Mouse (Mus musculus) megakaryocyte-erythroid progenitor cell, adult 5-6 weeks (primary cell): Measurements from ENCODE around the gene Sigmar1. TPM values are rescaled to one million over a fixed set of nuclear protein-coding genes. Genes with fewer than 3 reads are reported as not detected.
A peak's percentile ranks its signal among the peaks of the same experiment; 100 is the strongest.
"Not testable (repeated sequence)": the region's sequence is repeated elsewhere in the genome, so short reads cannot be mapped to it uniquely, and the experiment has no call there.

Source experiments
- ATAC-seq: replicated peaks from 2 replicates; pipeline ENCODE4 v1.8.0; 2016; ENCODE audit warnings: mild to moderate bottlenecking, inconsistent platforms; ENCODE audit not compliant: severe bottlenecking, poor library complexity, low FRiP score, low TSS enrichment
- total RNA-seq, 2 experiments: library from RNA; stranded (forward) in 1 of 2; stranded (reverse) in 1 of 2; fragments of 200-1000, 215-1000 nt in 1 of 2; fragments of >200 nt in 1 of 2; fragmentation: Nextera tagmentation in 1 of 2; gene quantifications; 2 replicates each; pipeline ENCODE4 v1.2.3; 2014 to 2017

Sigmar1 gene
- 34.2 and 53.7 TPM in 2 replicates for total RNA-seq (2014; fragmentation: Nextera tagmentation)
- 49.7 and 57.2 TPM in 2 replicates for total RNA-seq (2017)

DNA sequence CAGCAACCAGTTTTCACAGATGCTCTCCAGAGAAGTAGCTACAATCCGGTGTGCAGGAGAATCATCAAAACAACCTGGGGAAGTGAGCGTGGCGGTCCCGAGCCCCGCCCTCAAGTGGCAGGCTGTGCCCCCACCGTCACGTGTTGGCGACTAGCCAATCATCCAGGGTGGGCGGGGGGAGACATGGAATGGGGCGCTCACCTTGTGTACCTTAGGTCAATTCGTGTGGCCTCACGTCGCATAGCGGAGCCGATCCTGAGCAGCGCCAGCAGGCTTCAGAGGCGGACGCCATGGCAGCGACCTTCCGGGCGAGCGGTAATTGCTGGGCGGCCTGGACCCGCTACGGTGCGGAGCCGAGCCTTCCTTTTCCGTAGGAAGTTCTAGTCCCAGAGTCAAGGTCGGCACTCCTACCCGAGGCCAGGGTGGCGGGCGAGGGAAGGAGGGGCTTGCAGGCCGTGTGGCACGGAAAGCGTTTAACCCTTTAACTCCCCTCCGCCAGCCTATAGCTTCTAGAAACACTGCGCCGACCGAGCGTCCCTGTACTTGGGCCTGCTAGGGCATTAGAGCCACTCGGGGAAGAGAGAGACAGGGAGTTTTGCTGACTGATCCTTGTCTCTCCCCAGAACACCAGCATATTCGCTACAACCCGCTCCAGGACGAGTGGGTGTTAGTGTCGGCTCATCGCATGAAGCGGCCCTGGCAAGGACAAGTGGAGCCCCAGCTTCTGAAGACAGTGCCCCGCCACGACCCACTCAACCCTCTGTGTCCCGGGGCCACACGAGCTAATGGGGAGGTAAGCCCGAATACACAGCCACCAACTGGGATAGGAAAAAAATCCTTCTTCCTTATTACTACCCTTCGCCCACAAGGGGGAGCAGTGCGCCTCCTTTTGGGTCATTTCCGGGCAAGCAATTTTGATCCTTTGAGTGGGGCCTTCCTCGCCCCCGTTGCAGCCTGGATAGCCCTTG, at the start of gene Sigmar1:
Gene Sigmar1, minus strand, starts transcription at position 820 of the 968 bp plus-strand sequence.
- peak; percentile 62 for ATAC-seq

DNA sequence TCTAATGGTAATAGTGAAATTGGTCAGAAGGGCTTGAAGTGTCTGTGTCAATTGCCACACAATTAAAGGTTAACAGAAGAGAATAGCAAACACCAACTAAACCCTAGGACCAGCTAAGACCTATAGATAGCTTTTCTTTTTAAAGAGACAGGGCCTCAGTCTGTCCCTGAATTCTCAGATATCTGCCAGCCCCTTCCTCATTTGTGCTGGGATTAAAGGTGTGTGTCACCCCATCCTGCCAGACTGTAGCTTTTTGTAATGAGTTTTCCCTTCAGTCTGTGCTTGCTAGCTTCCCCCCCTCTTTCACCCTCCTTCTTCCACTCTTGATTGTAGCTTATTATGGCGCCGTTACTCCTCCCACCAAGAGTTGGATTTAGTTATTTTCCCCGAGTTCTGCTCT, 27.2 kb upstream of the Sigmar1 start:
- not testable (repeated sequence) for ATAC-seq

DNA sequence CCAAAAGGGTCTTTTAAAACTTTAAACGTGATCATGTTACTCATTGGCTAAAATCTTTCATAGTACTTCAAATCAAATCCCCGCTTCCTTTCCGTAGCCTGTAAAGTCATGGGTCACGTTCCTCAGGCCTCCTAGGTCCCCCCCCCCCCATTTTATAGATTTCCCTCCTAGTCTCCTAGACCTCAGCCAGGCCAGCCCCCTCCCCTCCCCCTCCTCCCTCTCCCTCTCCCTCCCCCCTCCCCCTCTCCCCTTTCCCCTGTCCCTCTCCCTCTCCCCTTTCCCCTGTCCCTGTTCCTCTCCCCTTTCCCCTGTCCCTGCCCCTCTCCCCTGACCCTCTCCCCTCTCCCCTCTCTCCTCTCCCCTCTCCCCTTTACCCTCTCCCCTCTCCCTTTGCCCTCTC, 26.8 kb upstream of the Sigmar1 start:
- ATAC-seq = not testable (repeated sequence)

DNA sequence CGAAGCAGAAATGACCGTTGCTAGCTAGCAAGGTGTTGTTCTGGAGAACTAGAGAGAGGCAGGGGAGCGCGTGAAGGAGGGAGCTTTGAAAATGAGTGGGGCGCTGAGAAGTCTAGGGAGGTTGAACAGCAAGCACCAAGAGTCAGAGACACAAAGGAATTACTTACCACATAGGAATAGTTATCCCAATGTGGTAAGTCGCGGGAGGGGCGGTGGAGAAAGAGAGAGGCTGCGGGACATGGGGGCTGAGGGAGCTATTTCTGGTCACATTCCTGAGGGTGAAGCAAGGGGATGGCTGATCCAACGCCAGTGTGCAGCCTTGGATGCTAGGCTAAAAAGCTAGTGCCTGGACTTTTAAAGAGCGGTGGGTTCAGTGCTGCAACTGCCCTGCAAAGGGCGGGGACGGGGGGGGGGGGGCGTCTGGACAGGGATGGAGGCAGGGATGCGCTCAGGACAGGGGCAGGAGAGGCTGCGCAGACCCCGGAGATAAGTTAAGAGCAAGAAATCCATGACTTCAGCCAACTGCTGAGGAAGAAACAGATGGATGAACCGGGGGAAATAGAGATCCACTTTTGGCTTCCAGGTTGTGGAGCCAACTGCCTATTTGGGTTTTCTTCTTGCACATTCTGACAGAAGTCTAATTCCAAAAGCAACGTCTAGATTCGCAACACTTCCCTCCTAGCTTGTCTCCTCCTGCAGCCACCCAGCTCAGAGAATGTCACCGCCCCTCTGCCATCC, 26.0 kb upstream of the Sigmar1 start:
- ATAC-seq = not testable (repeated sequence)

DNA sequence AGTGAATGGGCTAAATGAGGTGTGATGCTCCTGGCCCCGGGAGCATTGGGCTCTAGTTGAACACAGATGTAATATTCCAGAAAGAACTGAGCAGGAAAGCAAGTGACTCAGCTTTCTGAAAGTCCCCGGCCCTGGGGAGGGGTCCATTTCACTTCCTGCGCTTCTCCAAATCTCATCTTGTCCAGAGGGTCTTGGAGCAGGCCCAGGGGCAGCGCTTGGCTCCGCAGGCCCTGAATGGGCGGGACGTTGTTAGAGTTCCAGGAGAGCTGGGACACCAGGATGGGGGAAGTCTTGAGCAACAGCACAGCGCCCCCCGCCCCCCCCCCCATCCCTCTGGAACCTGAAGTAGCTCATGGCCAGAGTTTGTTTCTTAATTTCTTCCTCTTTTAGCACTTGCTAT, 25.3 kb upstream of the Sigmar1 start:
- not testable (repeated sequence) for ATAC-seq

DNA sequence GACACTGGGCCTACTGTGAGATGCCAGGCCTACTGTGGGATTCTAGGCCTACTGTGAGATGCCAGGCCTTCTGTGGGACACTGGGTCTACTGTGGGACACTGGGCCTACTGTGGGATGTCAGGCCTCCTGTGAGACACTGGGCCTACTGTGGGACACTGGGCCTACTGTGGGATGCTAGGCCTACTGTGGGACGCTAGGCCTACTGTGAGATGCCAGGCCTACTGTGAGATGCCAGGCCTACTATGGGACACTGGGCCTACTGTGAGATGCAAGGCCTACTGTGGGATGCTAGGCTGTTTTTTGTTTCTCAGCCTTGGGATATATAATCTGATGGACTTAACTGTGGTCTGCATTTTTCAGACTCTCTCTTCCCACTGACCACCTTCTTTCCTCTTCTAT, 19.9 kb upstream of the Sigmar1 start:
- not testable (repeated sequence) for ATAC-seq

DNA sequence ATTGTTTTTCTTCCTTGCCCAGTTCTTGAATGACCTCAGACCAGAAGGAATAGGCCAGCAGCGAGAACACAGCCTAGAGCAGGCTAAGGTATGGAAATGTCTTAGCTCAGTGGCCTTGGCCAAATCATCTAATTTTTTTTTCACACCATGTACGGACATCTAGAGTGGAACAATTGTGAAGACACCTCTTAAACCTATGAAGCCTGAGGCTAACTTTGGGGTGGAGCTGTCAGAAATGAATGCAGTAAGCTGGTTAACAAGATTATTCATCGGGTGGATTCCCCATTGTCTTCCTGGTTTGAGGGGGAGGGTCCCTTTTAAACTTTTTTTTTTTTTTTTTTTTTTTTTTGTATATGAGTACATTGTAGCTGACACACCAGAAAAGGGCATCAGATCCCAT, 18.5 kb upstream of the Sigmar1 start:
- not testable (repeated sequence) for ATAC-seq

DNA sequence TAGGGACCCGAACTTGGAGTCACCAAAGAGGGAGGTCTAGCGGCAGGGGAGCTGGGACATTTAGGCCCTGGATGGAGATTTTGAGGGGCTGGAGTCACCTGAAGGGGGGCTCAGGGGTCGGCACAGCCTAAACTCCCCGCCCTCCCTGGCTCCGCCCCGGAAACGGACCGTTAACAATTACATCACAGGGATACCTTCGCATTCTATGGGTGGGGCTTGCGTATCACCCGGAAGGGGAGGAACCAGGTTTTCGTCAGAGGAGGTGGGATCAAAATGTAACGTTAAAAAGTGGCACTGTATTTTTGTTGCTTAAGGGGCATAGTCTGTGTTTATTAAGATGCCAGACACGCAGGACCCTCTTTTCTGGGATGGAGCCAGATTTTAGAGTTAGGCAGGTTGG, 18.0 kb upstream of the Sigmar1 start, which contains the start of gene Ccl27a:
Gene Ccl27a, minus strand, starts transcription at position 246 of the 400 bp plus-strand sequence.
- ATAC-seq = not testable (repeated sequence)

DNA sequence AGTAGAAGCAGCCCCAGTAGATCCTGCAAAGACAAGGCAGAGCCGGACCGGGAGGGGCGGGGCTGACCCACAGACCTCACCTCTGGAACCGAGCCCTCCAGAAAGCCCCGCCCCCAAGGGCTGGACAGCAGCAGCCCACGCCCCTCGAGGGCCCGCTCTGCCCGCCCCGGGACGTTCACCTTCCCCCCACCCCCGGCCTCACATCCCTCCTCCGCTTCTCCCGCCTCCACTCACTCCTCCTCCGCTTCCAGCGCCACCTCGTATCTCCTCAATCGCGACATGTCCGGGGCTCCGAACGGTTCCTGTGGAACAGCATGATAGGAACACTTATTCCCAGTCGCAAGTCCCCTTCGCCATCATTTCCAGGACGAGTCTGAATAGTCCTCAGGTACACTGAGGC, 17.5 kb upstream of the Sigmar1 start:
- not testable (repeated sequence) for ATAC-seq

DNA sequence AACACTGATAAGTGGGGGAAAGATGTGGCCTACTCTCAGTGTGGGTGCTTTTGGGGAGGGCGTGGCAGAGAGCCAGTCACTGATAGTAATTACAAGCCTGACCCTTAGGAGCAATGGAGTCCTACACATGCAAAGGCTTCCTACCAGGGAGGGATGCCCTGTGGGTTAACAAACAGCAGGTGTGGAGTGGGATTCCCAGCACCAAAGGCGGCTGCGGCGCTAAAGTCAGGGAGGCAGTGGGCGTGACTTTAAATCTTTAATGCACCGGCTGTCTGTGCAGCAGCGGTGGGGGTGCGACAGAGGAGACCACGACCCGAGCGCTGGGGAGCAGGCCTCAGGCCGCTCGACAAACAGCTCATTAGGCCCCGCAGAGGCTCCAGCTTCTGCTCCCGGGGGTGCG, 17.0 kb upstream of the Sigmar1 start:
- not testable (repeated sequence) for ATAC-seq

DNA sequence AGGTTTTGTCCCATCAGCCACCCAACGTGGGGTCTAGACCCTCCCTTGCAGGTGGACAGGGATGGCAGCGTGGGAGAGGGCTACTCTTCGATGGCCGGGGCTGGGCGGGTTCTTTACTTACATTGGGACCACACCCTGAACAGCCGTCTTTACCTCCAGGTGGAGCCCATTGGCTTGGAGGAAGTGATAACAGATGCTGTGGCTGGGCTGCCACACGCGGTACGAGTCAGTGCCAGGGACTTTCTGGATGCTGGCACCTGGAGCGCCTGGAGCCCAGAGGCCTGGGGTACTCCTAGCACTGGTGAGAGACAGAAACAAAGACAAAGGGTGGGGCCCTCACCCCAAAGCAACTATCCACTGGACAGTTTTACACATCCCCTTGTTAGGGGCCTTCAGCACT, 11.3 kb upstream of the Sigmar1 start:
- ATAC-seq = not testable (repeated sequence)

DNA sequence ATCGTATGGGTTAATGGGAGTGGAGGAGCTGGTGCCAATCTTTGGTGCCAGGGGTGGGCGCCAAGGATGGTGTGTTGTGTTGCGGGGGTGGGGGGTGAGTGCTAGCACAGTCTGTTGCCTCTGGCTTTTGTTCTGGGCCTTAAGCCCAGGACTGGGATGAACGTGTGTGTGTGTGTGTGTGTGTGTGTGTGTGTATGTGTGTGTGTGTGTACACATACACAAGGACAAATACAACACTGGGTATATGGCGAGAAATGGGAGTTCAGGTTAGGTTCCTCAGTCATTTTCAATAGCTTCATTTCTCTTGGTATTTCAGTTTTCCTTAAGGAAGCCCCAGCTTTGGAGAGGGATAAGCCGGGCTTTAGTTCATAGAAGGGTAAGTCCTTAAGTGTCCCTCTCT, 7.2 kb upstream of the Sigmar1 start:
- not testable (repeated sequence) for ATAC-seq

DNA sequence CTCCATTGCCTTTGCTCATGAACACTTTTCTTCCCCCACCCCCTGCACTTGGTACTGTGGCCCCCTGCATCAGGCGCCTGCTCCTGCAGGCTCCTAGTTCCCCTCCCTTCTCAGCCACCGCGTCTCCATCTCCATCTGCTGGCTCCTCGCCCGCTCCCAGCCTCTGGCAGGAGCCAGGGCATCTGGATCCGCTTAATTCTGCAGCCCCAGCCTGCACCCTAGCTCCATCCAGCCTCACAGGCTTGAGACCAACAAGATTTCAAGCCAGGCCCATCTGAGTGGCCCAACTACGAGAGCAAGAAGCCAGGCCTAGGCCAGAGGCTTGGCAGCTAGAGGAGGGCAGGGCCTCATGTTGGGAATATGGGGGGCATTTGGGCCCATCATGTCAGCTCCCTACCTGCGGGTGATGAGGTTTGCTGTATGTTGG, 6.7 kb upstream of the Sigmar1 start:
- not testable (repeated sequence) for ATAC-seq

DNA sequence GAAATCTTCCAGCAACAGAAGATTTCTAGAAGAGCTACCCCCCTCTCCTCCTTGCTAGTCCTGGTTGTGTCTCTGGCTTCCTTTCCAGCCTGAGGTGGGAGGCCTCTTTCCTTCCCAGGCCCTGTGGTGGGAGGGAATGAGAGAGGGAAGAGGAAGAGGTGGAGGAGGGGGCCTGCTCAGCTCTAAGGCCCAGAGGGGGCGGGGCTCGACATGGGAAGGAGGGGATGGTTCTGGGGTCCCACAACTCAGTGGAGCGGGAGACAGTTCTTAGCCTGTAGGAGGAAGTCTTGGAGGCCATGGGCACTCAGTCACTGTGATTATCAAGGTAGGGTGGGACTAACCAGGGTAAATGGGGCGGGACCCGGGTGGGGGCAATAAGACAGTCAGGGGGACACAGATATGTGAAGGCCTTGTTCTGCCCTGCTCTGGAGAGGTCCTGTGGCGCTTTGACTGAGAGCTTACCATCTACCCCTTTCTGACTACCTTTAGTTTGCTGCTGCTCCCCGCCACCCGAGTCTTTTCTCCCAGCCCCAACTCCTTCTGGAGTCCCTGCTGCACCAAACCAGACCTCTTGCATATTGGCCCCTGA, 6.2 kb upstream of the Sigmar1 start:
- no peak for ATAC-seq

DNA sequence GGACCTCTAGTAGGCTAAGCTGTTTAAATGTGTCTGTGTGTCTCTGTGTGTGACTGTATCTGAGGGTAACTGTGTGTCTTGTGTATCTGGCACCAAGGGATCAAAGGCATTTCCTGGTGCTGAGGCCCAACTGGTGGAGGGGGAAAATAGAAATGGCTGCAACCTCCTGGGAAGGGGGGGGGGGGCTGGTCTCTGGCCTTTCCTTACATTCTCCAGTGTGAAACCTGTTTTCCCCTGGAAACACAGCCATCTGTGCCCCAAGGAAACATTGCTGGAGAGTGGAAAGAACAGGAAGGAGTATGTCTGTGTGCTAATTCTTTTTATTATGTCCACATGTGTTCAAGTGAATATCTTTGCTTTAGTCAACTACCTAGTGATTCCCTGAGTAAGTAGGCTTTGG, 5.7 kb upstream of the Sigmar1 start:
- ATAC-seq = no peak

DNA sequence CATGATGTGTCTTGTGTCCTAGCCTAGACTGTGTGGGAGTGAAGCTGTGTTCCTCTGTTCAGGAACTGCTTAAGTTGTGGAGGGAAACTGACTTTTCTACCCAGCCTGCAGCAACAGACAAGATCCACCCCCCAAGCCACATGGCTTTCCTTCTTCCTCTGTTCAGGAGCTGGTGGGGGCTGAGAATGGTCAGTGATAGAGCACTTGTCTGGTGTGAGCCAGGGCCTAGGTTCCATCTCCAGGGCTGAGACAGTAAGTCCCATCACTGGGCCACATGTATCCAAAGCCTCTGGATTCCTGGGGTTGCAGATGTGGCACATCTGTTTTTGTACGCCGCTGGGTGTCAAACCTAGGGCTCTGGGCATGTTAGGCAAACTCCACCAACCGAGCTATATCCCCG, 5.0 kb upstream of the Sigmar1 start:
- ATAC-seq = no peak

DNA sequence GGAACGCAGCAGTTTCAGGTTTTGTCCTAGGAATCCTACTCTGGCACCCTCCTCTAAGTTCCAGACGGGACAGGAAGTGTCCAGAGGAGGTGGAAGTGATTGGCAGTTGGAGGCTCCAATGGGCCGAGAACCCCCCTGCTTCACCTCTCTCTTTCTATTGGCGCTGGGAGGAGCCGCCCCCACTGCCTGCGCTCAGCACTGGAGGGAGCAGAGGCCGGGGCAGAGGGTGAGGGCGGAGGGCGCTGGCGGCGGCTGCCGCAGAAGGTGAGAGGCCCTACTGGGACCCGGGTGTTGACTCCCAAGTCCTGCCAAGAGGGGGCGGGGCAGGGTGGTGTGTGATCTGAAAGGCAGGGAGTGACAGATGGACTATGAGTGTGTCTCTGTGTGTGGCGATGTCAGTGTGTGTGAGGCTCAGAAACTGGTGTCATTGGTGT, 4.3 kb upstream of the Sigmar1 start:
- peak; percentile 85 for ATAC-seq

DNA sequence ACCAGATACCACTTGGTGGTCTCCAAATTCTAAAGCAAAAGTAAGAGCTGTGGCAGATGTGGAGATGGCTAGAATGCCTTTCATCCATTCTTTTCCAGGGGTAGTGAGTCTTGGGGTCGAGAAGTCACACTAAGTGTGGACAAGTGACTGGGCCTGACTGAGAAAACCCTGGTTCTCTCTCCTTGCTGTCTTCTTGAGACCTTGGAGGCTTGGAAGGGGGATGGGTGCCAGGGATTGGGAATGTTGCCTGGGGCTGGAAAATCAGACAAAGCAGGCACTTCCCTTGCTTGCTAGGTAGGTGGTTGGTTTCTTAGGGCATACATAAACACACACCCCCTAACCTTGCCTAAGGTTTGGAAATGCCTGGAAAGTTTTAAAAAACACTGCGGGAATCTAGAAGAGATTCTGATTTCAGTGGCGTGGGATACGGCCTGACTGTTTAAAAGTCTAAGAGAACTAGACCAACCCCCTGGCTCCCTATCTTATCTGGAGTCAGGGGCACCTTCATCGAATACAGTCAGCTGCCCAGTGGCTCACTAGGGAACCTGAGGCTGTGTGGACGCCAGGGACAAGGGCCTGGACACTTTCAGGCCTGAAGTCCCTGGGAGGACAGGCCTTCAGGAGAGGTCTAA, 3.8 kb upstream of the Sigmar1 start:
- ATAC-seq = no peak; the same call in 1 of the 2 replicates

DNA sequence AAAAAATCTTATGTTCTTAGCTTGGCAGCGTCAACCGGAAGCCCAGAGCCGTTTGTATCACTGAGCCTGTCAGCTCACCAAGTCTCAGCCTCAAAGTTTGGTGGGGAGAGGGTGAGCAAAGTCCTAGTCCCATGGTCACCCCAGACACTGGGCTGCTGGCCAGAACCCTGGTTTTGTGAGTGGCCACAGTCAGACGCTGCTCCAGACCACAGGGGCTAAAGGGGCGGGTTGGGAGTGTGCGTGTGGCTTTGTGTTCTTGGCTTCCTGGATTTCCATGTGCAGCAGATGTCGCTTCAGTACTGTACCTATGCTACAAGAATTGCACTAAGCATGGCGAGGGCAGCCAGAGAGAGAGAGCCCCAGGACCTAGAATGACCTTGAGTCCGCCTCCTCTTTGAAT, 3.2 kb upstream of the Sigmar1 start:
- no peak for ATAC-seq
